Mouse (Mus musculus) Muller cell, postnatal 12 days (primary cell): ENCODE data around the gene H1f0.
A peak's percentile ranks its signal among the peaks of the same experiment; 100 is the strongest.

ENCODE experiments used
- DNase-seq: peaks from one replicate; pipeline ENCODE4 v3.0.0-alpha.2; 2015; ENCODE audit errors: inconsistent ontology term

The H1f0 gene

DNA sequence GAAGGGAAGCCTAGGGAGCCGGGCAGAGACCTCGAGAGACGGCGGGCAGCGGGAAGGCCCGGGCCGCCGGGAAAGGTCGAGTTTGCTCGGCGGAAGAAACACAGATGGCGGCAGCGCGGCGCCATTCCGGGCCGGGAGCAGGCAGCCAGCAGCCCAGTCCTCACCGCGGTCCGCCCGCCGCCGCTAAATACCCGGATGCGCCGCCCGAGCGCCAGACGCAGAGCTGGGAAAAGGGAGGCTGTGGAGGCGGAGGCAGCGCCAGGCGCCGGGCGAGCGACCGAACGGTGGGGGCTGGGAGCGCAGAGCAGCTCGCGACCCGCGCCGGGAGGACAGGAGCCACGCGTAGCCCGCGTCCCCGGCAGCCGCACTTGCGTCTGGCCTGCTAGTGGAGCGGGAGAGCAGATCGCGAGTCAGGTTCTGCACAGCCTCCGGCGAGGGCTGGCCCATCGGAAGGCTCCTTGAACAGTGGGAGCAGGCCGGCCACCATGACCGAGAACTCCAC, at the start of gene H1f0:
H1f0 (plus strand) TSS at position 214 of the 502 bp plus-strand sequence.
- peak; percentile 94 for DNase-seq

- no peak for DNase-seq
These were observed 49.4 kb upstream of the H1f0 start for GRCm38 (mm10) chr15:78978875-78979274.

DNA sequence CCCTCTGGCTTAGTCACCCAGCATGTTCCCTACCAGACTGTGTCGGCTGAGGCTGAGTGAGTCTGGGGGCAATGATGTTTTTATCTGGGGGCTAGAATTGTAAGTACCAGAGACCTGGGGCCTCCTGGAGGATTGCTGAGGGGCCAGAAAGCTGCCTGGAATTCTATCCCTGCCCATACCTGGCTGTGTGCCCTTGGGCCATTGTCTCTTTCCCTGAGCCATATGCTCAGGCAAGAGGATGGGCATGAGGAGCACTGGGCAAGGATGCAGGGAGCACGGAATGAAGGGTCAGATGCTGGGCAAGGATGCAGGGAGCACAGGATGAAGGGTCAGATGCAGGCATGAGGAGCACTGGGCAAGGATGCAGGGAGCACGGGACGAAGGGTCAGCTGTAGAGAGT, 48.2 kb upstream of the H1f0 start:
- no peak for DNase-seq

GRCm38 (mm10) chr15:78982658-78983435, 45.4 kb upstream of the H1f0 start:
- peak; percentile 98 for DNase-seq

GRCm38 (mm10) chr15:78983436-78984285, 44.6 kb upstream of the H1f0 start:
- peak; percentile 82 for DNase-seq

- DNase-seq, result no peak
These were observed 43.9 kb upstream of the H1f0 start for GRCm38 (mm10) chr15:78984286-78984778.

DNA sequence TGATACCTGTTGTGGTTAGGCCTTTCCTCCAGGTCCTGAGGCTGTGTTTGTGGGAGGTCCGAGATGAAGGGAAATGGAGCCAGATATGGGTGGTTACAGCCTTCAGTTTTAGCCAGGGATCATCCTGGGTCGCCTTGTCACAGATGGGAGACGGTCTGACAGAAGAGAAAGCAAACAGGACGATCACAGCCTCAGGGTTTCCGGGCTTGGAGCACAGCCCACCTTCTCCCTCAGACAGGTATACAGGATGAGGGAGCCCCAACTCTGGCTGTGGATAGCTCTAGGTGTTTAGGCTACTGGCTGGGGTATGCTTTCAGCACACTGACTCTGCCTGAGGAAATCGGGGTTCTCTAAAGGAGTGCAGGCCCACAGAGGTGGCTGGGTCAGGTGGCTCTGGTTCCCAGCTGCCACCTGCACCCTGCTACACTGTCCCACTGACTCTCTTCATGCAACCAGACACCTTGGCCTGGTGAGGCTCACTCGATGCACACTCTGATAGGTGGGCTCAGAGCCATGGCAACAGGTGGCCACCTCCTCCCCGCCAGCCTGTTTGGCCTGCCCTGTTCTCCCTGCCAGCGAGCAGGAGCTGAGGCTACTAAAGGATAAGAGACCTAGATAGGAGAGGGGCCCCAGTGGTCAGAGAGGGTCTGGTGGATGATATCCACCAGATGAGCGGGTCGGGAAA, 41.6 kb upstream of the H1f0 start:
- DNase-seq, result no peak

DNA sequence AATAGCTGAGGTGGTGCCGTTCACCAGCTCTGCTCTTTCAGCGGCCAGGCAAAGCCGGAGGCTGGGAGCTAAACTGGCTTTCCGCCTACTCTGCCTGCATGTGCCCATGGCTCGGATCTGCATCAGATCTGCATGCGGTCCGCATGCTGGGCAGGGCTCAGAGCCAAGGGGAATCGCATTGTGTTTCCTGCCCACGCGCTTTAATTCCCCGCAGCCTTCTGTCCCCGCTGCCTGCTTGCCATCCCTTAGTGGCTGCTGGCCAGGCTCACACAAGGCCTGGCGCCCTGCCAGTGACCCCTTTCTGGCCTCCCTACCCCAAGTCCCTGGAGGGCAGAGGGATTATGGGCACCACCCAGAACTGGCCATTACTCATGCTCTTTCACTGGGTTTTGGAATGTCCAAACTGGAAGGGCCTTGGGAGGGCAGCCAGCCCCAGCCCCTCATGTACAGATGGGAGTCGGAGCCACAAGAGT, 39.7 kb upstream of the H1f0 start:
- DNase-seq, result peak; percentile 100

DNA sequence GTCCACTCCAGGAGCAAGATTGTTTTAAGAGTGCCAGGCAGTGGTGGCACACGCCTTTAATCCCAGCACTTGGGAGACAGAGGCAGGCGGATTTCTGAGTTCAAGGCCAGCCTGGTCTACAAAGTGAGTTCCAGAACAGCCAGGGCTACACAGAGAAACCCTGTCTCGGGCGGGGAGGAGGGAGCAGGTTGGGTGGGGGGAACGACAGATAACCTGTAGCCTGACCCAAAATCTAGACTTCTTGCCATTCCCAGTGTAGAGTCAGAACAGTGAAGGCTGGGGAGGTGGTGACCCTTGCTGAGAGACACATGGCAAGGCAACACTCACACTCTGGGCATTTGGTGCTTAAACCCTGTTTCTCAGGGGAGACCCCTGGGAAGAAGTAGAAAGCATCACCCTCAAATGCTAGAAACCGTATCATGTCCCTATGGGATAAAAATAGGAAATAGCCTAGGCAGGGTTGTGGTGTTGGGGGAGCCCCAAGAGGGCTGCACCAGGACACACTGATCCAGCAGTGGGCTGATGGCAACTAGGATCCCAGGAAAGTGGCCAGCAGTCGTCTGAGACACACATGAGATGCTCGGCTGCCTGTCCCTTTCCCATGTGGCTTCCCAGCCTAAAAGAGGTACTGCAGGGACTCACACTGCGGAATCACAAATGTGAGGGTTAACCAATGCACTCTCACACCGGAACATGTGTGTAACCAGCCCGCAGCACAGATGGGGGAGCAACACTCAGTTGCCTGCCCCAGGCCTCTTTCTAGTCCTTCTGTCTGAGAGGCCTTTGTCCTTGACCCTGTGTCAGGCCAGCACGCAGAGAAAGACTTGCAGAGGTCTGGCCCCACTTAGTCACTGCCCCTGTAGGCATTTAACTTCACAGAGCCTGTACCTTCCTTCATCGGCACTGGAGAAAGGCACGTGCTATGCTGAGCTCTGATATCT, 38.8 kb upstream of the H1f0 start:
- no peak for DNase-seq

GRCm38 (mm10) chr15:78990093-78990463, 38.2 kb upstream of the H1f0 start:
- DNase-seq, result no peak

DNA sequence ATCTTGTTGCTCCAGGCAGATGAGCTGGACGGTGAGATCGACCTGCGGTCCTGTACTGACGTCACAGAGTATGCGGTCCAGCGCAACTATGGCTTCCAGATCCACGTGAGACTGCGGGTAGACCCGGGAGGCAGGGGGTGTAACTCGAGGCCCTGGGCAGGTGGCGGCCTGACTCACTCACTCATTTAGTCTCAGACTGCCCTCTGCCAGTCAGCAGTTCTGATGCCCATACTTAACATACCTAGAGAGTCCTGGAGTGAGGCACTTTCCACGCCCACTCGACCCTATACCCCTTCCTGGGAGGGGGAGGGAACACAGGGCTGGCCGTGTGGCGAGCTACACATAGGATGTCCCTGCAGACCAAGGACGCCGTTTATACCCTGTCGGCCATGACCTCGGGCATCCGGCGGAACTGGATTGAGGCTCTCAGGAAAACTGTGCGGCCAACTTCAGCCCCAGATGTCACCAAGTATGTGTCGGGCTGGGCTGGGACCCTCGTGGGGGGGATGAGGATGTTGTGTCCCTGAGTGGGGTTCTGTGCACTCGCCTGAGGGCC, 37.2 kb upstream of the H1f0 start:
- DNase-seq, result no peak

GRCm38 (mm10) chr15:78992235-78992634, 36.0 kb upstream of the H1f0 start:
- DNase-seq, result no peak

DNA sequence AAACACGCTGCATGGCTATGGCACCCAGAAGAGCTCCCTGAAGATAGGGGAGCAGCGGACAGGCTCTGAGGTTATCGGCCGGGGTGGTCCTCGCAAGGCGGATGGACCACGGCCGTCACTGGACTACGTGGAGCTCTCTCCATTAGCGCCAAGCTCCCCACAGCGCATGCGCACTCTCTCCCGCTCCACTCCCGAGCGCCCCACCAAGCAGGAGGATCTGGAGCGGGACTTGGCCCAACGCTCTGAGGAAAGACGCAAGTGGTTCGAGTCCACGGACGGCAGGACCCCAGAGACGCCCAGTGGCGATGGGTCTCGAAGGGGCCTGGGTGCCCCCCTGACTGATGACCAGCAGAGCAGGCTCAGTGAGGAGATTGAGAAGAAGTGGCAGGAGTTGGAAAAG, 35.3 kb upstream of the H1f0 start:
- no peak for DNase-seq

GRCm38 (mm10) chr15:78995916-78996315, 32.3 kb upstream of the H1f0 start:
- no peak for DNase-seq

- DNase-seq, result no peak
These were observed 31.6 kb upstream of the H1f0 start for GRCm38 (mm10) chr15:78996663-78997062.

GRCm38 (mm10) chr15:78998348-78998747, 29.9 kb upstream of the H1f0 start:
- DNase-seq, result no peak

DNA sequence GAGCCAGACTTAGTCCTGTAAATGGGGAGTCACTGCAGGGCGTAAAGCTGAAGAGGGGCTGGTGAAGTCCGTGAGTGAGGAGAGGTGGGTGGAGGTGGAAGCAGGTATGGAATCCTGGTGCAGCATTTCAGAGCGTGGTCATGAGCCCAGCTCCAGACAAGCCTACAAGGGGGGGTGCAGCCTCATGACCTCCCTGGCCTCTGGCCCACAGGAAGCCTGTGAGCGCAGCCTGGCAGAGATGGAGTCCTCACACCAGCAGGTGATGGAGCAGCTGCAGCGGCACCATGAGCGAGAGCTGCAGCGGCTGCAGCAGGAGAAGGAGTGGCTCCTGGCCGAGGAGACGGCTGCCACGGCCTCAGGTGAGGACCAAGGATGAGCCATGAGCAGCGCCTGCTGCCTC, 28.7 kb upstream of the H1f0 start:
- no peak for DNase-seq

- no peak for DNase-seq
These were observed 27.9 kb upstream of the H1f0 start for GRCm38 (mm10) chr15:79000357-79000791.

DNA sequence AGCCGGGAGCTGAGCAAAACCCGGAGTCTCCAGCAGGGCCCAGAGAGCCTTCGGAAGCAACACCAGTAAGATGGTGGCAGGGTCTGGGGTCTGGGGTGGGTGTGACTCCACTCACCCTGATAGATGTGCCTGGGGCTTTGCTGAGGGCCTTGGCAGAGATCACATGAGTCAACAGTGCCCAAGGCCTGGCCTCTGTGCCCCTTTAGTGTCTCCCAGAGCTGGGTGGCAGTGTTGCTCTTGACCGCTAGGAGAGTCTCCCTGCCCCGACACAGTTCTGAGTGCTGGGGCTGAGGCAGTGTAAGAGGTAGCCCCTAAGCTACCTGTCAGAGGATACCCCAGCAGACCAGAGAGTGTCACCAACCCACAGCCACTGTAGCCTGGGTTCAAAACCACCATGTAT, 26.7 kb upstream of the H1f0 start:
- DNase-seq, result no peak

DNA sequence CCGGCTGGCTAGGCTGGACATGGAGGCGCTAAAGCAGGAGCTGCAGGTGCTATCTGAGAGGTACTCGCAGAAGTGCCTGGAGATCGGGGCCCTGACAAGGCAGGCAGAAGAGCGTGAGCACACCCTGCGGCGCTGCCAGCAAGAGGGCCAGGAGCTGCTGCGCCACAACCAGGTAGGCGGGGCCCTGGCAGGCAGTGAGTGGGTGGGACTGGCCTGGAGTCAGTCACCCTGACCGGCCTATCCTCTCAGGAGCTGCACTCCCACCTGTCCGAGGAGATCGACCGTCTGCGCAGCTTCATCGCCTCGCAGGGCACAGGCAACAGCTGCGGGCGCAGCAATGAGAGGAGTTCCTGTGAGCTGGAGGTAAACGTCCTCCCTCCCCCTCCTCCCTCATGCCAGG, 26.2 kb upstream of the H1f0 start:
- no peak for DNase-seq
